Mouse (Mus musculus) large intestine, adult 2 months (tissue): ENCODE data around the gene Mxra8. TPM values are rescaled to one million over a fixed set of nuclear protein-coding genes. Genes with fewer than 3 reads are reported as not detected.
A peak's percentile ranks its signal among the peaks of the same experiment; 100 is the strongest.

Experiments
- DNase-seq: peaks from one replicate; pipeline ENCODE4 v3.0.0-alpha.2; 2012; ENCODE audit warnings: low read depth, low spot score
- WGBS: fragments of 180-500 bp; shearing (Covaris S2); methylation state at CpG from one replicate; pipeline ENCODE4 v1.1.7; 2018; 5-methylcytosine and 5-hydroxymethylcytosine counted together
- polyA plus RNA-seq: library from polyadenylated mRNA; depleted of rRNA; stranded (reverse); fragments of >200 nt; gene quantifications from 2 replicates; pipeline ENCODE4 v1.2.3, GENCODE M21; 2012

The Mxra8 gene
- polyA plus RNA-seq, 1 experiment, result 55.5 TPM

DNA sequence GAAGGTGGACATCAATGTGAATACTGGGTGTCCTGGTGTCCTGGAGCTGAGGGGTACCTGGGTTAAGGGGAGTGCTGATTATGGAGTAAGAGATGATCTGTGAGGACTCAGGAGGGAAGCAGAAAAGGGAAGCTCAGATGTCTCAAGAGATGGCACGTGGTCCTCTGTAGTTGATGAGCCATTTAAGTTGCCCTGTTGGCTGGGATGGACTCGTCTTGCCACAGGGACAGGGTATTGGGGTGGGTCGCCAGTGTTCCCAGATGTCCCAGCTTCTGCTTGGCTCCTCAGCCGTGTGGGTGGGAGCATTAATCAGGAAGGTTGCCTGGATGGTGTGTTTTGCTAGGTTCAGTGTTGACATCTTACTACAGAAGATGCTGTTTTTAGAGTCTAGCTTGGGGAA, 6.2 kb upstream of the Mxra8 start:
- WGBS, result 78% methylated on average over 4 of the region's 4 CpGs
- no peak for DNase-seq

GRCm38 (mm10) chr4:155833836-155834235, 5.6 kb upstream of the Mxra8 start:
- 17% methylated on average over 2 of the region's 2 CpGs for WGBS
- DNase-seq, result no peak

- DNase-seq, result no peak
- 45% methylated on average over 11 of the region's 11 CpGs for WGBS
Measured at GRCm38 (mm10) chr4:155837404-155838010, 2.0 kb upstream of the Mxra8 start.

- DNase-seq, result no peak
- 59% methylated on average over 8 of the region's 8 CpGs for WGBS
Measured at GRCm38 (mm10) chr4:155838187-155839153, 1.0 kb upstream of the Mxra8 start.

DNA sequence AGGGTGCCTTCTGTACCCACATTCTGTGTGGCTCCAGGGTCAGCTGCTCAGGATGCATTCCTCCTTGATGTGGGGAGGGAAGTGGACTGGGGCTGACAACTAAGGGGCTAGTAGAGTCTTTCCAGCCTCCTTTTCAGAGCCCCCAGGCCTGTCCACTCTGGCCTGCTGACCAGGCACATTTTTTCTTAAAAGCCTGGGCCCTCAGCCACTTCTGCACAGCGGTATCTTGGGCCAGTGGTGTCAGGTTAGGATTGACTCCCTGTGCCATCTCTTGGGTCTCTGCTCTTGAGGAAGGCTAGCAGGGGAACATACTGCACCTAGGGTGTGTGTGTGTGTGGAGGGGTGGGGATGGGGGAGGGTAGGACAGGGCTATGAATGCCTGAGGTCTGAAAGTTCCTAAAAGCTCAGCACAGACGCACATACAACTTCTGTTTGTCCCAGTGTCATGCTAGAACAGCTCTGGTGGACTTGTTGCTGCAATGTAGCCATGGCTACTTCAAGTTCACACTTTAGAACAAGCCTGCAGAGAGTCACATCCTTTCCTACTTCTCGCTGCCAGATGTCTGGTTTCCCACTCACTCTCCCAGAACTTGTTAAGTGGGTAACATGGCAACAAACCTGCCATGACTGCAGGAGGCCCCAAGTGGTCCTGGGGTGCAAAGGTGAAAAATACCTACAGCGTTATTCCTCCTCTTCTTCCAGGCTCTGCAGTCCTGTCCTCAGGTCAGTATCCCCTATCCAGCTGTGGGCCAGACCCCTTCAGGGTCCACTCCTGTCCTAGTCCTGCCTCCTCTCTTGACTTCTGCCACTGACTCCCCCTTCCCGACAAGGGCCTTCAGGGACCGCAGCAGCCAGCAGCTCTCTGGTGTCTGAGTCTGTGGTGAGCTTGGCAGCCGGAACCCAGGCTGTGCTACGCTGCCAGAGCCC, 859 bp downstream of the Mxra8 start:
- DNase-seq, result no peak

DNA sequence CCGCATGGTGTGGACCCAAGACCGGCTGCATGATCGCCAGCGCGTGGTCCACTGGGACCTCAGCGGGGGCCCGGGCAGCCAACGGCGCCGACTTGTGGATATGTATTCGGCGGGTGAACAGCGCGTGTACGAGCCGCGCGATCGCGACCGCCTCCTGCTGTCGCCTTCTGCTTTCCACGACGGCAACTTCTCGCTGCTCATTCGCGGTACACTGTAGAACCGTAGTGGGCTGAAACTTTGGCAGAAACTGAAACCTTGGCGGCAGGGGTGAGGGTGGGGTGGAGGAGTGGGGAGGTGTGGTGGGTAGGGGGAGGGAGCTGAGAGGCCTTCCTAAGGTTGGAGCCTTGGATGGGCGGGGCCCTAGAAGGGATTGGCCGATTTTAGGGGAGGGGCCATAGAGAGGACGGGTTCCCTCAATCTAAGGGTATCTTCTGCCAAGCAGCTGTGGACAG, 1.5 kb downstream of the Mxra8 start:
- WGBS, result under 1% methylated on average over 32 of the region's 32 CpGs
- no peak for DNase-seq

More for the DNA sequence above, 859 bp downstream of the Mxra8 start:
- 18% methylated on average over 8 of the region's 8 CpGs for WGBS

GRCm38 (mm10) chr4:155841651-155842270, 2.3 kb downstream of the Mxra8 start:
- 40% methylated on average over 38 of the region's 38 CpGs for WGBS
- DNase-seq, result no peak

- WGBS, result 43% methylated on average over 5 of the region's 5 CpGs
- DNase-seq, result no peak
Measured at GRCm38 (mm10) chr4:155843231-155843630, 3.8 kb downstream of the Mxra8 start.

DNA sequence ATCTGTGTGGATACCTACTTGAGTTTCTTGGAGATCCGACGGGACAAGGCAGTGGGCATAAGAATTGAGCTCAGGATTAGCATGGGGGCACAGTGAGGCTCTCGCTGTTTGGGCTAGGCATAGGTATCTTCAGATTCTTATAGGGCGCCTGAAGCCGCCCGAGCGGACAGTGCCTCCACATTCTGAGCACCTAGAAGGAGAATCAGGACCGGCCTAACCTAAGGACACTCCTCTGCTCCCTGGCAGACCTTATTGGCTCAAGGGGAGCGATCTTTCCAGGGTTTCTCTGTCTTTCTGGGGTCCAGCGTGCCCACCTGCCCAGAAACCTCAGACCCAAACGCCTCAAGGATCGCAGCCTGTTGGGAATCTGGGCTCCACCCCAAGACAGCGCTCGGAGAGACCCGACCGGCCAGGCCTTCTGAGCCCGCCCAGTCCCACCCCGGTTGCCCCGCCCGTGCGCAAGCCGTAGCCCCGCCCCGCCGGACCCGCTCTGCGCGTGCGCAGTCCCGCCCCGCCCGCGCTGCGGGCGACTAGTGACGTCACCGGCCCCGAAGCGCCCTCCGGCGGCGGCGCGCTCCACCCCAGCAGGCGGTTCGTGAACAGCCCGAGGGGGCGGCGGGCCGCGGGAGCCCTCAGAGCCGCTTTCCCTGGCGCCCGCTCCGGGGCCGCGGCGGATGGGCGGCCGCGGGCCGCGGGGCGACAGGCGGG, 7.5 kb downstream of the Mxra8 start, which contains the start of gene Dvl1:
Gene Dvl1, plus strand, starts transcription at position 532 of the 708 bp plus-strand sequence.
- DNase-seq, result peak; percentile 46
- 3% methylated on average over 65 of the region's 65 CpGs for WGBS

DNA sequence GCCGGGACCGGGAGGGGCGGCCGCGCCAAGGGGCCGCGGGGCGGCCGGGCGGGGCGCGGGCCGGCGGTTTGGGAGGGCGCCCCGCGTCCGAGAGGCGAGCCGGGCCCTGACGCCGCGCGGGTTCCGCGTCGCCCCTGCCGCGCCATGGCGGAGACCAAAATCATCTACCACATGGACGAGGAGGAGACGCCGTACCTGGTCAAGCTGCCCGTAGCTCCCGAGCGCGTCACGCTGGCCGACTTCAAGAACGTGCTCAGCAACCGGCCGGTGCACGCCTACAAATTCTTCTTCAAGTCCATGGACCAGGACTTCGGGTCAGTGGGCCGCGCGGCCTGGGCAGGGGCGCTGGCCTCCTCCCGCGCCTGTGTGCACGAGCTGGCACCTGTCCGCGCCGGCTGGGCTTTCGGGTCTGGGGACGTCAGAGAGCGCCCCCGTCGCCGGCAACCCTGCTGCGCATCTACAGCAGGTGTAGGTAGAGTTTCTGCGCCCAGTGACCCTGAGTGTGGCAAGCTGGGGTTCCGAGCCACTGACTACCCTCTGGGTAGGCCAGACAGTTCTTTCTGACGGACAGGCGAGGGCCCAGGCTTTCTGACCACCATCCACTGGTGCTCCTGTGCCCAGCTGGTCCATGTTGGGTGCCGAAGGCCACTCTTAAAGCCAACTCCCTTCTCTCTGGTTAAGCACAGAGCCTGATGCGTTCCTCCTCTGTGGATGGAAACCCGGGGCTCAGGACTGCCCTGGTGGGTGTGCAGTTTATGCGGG, 8.3 kb downstream of the Mxra8 start:
- no peak for DNase-seq
- WGBS, result 1% methylated on average over 69 of the region's 69 CpGs

GRCm38 (mm10) chr4:155848434-155849095, 9.1 kb downstream of the Mxra8 start:
- 41% methylated on average over 7 of the region's 7 CpGs for WGBS
- DNase-seq, result no peak

GRCm38 (mm10) chr4:155849391-155849790, 9.9 kb downstream of the Mxra8 start:
- DNase-seq, result no peak

DNA sequence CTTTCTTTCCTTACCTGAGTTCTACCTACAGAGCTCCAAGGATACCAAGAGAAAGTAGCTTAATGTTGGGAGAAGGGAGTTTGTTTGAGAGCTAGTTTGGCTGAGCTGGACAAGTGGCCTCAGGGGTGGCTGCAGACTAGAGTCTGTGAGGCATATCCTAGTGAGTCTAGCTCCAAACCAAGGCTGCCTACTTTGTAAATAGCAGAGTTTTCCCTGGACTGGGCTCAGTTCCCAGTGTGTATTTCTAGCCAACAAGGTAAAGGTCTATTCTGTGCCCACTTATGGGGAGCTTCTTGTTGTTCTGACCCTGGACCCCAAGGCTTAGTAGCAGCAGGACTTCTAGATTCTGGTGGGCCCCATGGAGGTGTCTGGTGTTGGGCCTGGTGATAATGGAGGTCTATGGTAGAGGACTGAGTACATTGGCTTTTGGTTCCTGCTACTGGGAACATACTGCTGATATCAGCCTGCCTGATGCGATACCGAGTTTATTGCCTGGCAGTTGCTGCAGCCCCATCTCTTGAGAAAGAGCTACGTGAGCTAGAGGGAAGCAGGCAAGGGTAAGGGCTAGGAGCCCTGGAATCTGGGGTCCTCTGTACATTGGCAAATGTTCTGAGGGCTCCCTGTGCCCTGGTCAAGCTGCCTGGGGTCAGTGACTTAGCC, 10.4 kb downstream of the Mxra8 start:
- DNase-seq, result no peak
- 65% methylated on average over 3 of the region's 3 CpGs for WGBS

More at GRCm38 (mm10) chr4:155849391-155849790, 9.9 kb downstream of the Mxra8 start:
- 80% methylated on average over 2 of the region's 2 CpGs for WGBS

DNA sequence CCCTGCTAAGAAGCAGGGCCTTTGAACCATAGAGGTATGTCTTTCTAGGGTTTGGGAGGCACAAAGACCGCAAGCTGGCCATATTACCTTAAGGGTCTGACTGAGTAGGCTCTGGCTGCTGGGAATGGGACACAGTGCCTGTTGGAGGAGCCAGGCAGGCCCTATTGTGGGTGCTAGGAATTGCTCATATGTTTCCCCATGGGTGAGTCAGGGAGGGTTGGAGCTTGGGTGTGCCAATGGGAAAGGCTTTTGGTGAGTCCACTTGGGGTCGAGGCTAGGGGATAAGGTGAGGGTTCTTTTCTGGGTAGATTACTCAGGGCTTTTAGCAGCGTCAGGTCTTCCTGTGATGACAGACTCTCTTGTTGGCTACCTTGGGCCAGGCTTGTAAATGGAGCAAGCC, 11.9 kb downstream of the Mxra8 start:
- 79% methylated on average over 3 of the region's 3 CpGs for WGBS
- no peak for DNase-seq

GRCm38 (mm10) chr4:155851951-155852411, 12.5 kb downstream of the Mxra8 start:
- DNase-seq, result no peak
- WGBS, result 39% methylated on average over 2 of the region's 2 CpGs

DNA sequence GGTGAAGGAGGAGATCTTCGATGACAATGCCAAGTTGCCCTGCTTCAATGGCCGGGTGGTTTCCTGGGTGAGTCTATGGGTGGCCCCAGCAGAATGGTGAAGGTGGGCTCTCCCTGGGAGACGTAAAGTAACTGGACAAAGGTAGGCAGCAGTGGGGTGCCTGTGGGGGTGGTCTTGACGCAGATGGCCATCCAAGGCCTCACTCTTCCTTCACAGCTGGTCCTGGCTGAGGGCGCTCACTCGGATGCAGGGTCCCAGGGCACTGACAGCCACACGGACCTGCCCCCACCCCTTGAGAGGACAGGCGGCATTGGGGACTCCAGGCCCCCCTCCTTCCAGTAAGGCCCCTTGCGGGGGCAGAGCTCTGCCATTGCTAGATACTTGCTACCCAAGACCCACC, 13.9 kb downstream of the Mxra8 start:
- no peak for DNase-seq
- WGBS, result 91% methylated on average over 9 of the region's 9 CpGs

- 90% methylated on average over 12 of the region's 12 CpGs for WGBS
- DNase-seq, result no peak
Measured at GRCm38 (mm10) chr4:155854991-155855390, 15.5 kb downstream of the Mxra8 start.
